Mouse (Mus musculus): ENCODE measurements at regions not wholly inside any gene's neighbourhood (a gene's known extent, or its start where the extent isn't known, plus 50 kb on each side); places are given as distances from the start of the nearest gene placed in this dataset.

- no peak for ATAC-seq
- DNase-seq, result no peak
- Histone ChIP-seq H3K4me2 (ENCODE audit: low read depth) (no peak overlapping the region), H3K36me3 (ENCODE audit: insufficient read depth) (no peaks in the 10 kb centered on the region), H3K9me3 (ENCODE audit: low read length) (no peaks in the 10 kb centered on the region), H3K9ac (no peak overlapping the region), H3K27me3 (ENCODE audit: insufficient read depth, low read length) (no peaks in the 10 kb centered on the region), H3K4me1 (ENCODE audit: insufficient read depth) (no peaks in the 10 kb centered on the region), H3K4me3 (ENCODE audit: low read depth, low read length) (no peak overlapping the region), H3K27ac (ENCODE audit: low read depth, low read length) (no peak overlapping the region)
- no peak for TF ChIP-seq CTCF (IDR thresholded peaks at IDR 0.05; ENCODE audit: low read depth)
- 33% methylated on average over 1 of the region's 1 CpGs for WGBS
Measured at GRCm38 (mm10) chr14:72841753-72842152, 131.9 kb upstream of the Fndc3a start.

GRCm38 (mm10) chr14:72835158-72835557, 125.4 kb upstream of the Fndc3a start:
- no peaks in the 10 kb centered on the region for H3K4me1 ChIP-seq (ENCODE audit: insufficient read depth)
- H3K4me3 ChIP-seq (ENCODE audit: low read depth, low read length), result no peak overlapping the region
- H3K9ac ChIP-seq, result no peak overlapping the region
- no peaks in the 10 kb centered on the region for H3K27me3 ChIP-seq (ENCODE audit: insufficient read depth, low read length)
- no peaks in the 10 kb centered on the region for H3K36me3 ChIP-seq (ENCODE audit: insufficient read depth)
- no peak for TF ChIP-seq CTCF (IDR thresholded peaks at IDR 0.05; ENCODE audit: low read depth)
- H3K4me2 ChIP-seq (ENCODE audit: low read depth), result no peak overlapping the region
- no peak for ATAC-seq
- no peak overlapping the region for H3K27ac ChIP-seq (ENCODE audit: low read depth, low read length)
- 92% methylated on average over 4 of the region's 4 CpGs for WGBS
- no peak for DNase-seq
- H3K9me3 ChIP-seq (ENCODE audit: low read length), result 0 out of 2 replicates have a peak, but pooled peaks cover 3% of the 10 kb centered on the region

- Histone ChIP-seq H3K27ac (ENCODE audit: low read depth, low read length) (no peak overlapping the region), H3K9me3 (ENCODE audit: low read length) (0 out of 2 replicates have a peak, but pooled peaks cover 3% of the 10 kb centered on the region), H3K9ac (no peak overlapping the region), H3K36me3 (ENCODE audit: insufficient read depth) (no peaks in the 10 kb centered on the region), H3K4me3 (ENCODE audit: low read depth, low read length) (no peak overlapping the region), H3K4me1 (ENCODE audit: insufficient read depth) (no peaks in the 10 kb centered on the region), H3K27me3 (ENCODE audit: insufficient read depth, low read length) (no peaks in the 10 kb centered on the region), H3K4me2 (ENCODE audit: low read depth) (no peak overlapping the region)
- WGBS, result 21% methylated on average over 5 of the region's 5 CpGs
- DNase-seq (no peak), ATAC-seq (no peak)
- no peak for TF ChIP-seq CTCF (IDR thresholded peaks at IDR 0.05; ENCODE audit: low read depth)
Measured at GRCm38 (mm10) chr14:72829261-72829660, 119.5 kb upstream of the Fndc3a start.

GRCm38 (mm10) chr14:72825549-72825948, 115.7 kb upstream of the Fndc3a start:
- no peaks in the 10 kb centered on the region for H3K36me3 ChIP-seq (ENCODE audit: insufficient read depth)
- ATAC-seq (no peak), DNase-seq (no peak)
- H3K4me1 ChIP-seq (ENCODE audit: insufficient read depth), result no peaks in the 10 kb centered on the region
- H3K4me3 ChIP-seq (ENCODE audit: low read depth, low read length), result no peak overlapping the region
- no peak overlapping the region for H3K9ac ChIP-seq
- no peak overlapping the region for H3K4me2 ChIP-seq (ENCODE audit: low read depth)
- WGBS, result 70% methylated on average over 4 of the region's 4 CpGs
- H3K27ac ChIP-seq (ENCODE audit: low read depth, low read length), result no peak overlapping the region
- H3K9me3 ChIP-seq (ENCODE audit: low read length), result no peaks in the 10 kb centered on the region
- no peak for TF ChIP-seq CTCF (IDR thresholded peaks at IDR 0.05; ENCODE audit: low read depth)
- H3K27me3 ChIP-seq (ENCODE audit: insufficient read depth, low read length), result no peaks in the 10 kb centered on the region

GRCm38 (mm10) chr14:72822231-72822615, 112.4 kb upstream of the Fndc3a start:
- no peak for TF ChIP-seq CTCF (IDR thresholded peaks at IDR 0.05; ENCODE audit: low read depth)
- H3K9me3 ChIP-seq (ENCODE audit: low read length), result no peaks in the 10 kb centered on the region

GRCm38 (mm10) chr14:72821517-72822230, 111.9 kb upstream of the Fndc3a start:
- no peaks in the 10 kb centered on the region for H3K9me3 ChIP-seq (ENCODE audit: low read length)
- TF ChIP-seq CTCF (IDR thresholded peaks at IDR 0.05; ENCODE audit: low read depth), result no peak
- no peak for DNase-seq
- H3K4me2 ChIP-seq (ENCODE audit: low read depth), result no peak overlapping the region
- H3K4me1 ChIP-seq (ENCODE audit: insufficient read depth), result 0 out of 2 replicates have a peak, but pooled peaks cover 5% of the 10 kb centered on the region
- no peak overlapping the region for H3K27ac ChIP-seq (ENCODE audit: low read depth, low read length)
- no peaks in the 10 kb centered on the region for H3K27me3 ChIP-seq (ENCODE audit: insufficient read depth, low read length)
- no peak for ATAC-seq
- WGBS, result 82% methylated on average over 13 of the region's 13 CpGs
- no peak overlapping the region for H3K4me3 ChIP-seq (ENCODE audit: low read depth, low read length)
- H3K36me3 ChIP-seq (ENCODE audit: insufficient read depth), result no peaks in the 10 kb centered on the region
- H3K9ac ChIP-seq, result no peak overlapping the region

More at GRCm38 (mm10) chr14:72822231-72822615, 112.4 kb upstream of the Fndc3a start:
- Histone ChIP-seq H3K9ac (no peak overlapping the region), H3K4me3 (ENCODE audit: low read depth, low read length) (no peak overlapping the region), H3K4me2 (ENCODE audit: low read depth) (no peak overlapping the region), H3K36me3 (ENCODE audit: insufficient read depth) (no peaks in the 10 kb centered on the region), H3K27me3 (ENCODE audit: insufficient read depth, low read length) (no peaks in the 10 kb centered on the region), H3K4me1 (ENCODE audit: insufficient read depth) (0 out of 2 replicates have a peak, but pooled peaks cover under 1% of the 10 kb centered on the region), H3K27ac (ENCODE audit: low read depth, low read length) (no peak overlapping the region)
- DNase-seq, result no peak
- WGBS, result 66% methylated on average over 3 of the region's 3 CpGs
- ATAC-seq, result no peak

- TF ChIP-seq CTCF (IDR thresholded peaks at IDR 0.05; ENCODE audit: low read depth), result no peak
- Histone ChIP-seq H3K4me3 (ENCODE audit: low read depth, low read length) (no peak overlapping the region), H3K4me2 (ENCODE audit: low read depth) (no peak overlapping the region), H3K36me3 (ENCODE audit: insufficient read depth) (no peaks in the 10 kb centered on the region), H3K4me1 (ENCODE audit: insufficient read depth) (0 out of 2 replicates have a peak, but pooled peaks cover 5% of the 10 kb centered on the region), H3K9me3 (ENCODE audit: low read length) (no peaks in the 10 kb centered on the region), H3K27me3 (ENCODE audit: insufficient read depth, low read length) (no peaks in the 10 kb centered on the region), H3K27ac (ENCODE audit: low read depth, low read length) (no peak overlapping the region), H3K9ac (no peak overlapping the region)
- WGBS, result 96% methylated on average over 4 of the region's 4 CpGs
- no peak for ATAC-seq
- DNase-seq, result no peak
Measured at GRCm38 (mm10) chr14:72819037-72819436, 109.2 kb upstream of the Fndc3a start.
